Mouse (Mus musculus): ENCODE results near the gene Tmem132c.

- TF ChIP-seq CTCF (IDR thresholded peaks at IDR 0.05), result no peak
- TF ChIP-seq EP300 (IDR thresholded peaks at IDR 0.05; ENCODE audit: insufficient read depth, low read depth, low read length), result no peak
- no peak for TF ChIP-seq POLR2A (IDR thresholded peaks at IDR 0.05; ENCODE audit: insufficient read depth, low read depth, low read length)
Observed at GRCm38 (mm10) chr5:127488666-127489065, 247.1 kb downstream of the Tmem132c start.

Measured in heart, adult 2 months (tissue).